Mouse (Mus musculus) urinary bladder, postnatal 10 days (tissue): ENCODE data around the gene Stat5b.
"Not testable (repeated sequence)": the region's sequence is repeated elsewhere in the genome, so short reads cannot be mapped to it uniquely, and the experiment has no call there.

Experiments used
- DNase-seq: peaks from one replicate; pipeline ENCODE4 v3.0.0; 2022; ENCODE audit warnings: low spot score

The Stat5b gene

DNA sequence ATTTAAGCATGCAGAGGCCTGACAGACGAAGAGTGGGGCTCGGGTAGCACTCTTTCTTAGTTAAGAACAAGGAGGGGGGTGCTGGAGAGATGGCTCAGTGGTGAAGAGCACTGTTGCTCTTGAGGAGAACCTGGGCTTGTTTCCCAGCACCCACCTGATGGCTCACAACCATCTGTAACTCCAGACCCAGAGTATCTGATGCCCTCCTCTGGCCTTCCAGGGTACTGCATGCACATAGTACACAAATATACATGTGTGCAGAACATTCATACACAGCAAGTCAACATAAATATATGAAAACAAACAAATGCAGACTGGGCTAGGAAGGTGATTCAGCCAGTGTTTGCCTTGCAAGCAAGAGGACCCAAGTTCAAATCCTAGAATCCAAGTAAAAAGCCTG is 39.4 kb downstream of the Stat5b start:
- no peak for DNase-seq

DNA sequence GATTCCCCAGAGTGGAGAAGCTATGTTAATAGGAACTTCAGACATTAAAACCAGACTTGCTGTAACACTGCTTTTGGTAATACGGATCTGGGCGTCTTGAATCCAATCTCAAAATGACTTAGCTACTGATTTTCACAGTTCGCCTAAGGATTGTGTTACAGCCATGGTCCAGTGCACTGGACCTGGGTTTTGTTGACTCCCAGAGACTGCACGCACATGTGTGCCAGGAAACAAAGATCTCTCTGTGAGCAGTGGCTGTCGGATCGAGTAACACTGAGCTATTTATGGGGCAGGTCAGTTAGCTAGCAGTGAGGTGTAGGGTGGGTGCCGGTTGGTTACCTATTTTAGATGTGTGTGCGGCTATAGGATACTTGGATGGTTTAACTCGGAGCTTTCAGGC is 40.0 kb downstream of the Stat5b start:
- DNase-seq = no peak

DNA sequence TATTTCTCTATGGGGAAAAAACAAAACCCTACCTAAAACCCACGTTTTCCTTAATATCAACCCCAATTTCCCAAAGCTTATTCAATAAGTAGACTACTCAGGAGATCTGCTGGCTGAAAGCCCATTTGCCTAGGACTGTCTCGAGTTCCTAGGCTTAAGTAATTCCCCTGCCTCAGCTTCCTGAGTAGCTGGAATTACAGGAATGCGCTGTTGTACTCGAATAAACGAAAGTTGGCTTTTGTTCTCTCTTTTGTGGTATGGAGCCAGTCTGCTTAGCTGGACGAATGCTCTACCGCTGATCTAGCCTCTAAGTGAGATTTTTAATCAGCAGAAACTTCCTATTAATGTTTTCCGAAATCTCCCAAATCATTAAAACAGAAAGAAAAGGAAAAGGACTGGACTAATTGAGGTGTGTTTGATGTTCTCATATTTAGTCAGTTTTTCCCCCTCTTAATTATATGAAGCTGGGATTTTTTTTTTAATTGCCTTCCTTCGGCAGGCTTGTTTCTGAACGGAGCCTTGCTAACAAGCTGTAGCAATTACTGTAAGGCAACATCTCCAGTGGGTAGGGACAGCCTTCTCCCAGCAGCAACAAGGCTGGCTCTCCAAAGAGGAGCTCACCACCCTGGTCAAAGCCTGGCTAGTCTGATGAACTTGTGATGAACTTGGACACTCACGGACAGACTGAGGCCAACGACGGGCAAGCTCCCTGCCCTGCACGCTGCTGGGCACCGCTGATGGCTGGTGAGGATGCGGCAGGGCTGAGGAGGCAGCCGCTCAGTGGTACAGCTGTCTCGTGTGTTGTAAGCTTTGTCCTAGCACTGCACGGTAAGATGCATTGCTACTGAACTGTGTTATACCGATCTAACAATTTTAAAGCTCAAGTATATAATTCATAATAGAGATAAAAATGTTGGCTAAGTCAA is 43.9 kb downstream of the Stat5b start:
- no peak for DNase-seq

DNA sequence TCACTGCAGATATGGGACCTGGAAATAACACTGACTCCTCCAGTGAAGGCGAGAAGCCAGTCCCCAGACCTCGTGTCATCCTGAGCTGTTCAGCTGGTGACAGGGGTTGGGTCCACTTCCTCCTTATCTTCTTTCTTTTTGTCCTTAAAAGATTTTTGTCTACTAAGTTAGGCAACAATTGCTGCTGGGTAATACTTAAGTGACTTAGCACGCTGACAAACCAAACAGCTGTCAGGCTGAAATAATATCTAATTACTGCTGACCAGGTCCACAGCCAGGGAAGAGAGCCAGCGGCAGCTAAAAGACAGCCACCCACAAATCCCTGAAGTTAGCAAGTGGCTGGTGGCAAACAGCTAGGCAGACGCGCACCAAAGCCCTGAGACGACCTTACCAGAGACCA is 45.0 kb downstream of the Stat5b start:
- DNase-seq = no peak

DNA sequence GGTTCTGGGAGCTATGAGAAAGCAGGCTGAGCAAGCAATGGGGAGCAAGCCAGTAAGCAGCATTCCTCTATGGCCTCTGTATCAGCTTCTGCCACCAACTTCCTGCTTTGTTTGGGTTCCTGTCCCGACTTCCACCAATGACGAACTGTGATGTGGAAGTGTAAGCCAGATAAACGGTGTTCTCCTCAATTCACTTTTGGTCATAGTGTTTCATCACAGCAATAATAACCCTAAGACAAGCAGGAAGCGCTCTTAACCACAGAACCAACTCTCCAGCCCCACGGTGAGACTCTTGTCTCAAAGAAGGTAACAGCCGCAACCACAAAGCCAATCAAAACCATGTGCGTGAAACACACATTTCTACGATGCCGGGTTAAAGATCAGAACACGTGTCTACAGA is 46.1 kb downstream of the Stat5b start:
- DNase-seq = no peak

DNA sequence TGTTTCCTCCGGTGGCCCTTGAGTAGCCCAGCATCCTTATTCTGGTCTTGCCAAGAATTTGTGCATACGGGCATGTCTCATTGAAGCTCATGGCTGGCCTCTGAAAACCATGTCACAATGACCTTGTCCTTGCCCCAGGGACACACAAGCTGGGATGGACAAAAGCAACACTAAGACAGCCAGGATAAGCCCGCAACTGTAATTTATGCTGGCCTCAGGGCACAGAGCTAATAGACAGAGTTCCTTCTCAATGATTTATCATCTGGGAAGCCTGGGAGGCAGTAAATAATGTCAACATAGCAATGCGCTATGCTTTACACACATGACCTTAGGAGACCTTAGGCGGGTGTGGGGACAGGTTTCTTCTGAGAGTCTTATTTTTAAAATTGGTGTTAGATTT is 51.1 kb downstream of the Stat5b start:
- DNase-seq = no peak

DNA sequence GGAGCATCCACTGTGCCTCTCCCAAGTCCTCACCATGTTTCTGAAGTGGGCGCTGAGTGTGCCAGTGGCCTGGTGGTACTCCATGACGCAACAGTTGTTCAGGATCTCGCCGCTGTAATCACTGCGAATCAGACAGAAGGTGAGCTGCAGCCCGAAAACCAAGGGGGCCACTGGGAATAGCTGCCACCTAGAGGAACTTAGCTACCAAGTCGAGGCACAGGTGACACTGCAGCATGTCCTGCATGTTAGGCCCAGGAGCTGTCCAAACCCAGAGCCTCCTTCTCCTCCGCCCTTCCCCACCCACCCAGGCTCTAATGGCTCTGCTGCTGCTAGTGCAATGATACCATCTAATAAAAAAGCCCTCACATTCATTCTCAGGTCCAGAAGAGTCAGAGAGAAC is 53.9 kb downstream of the Stat5b start:
- DNase-seq = no peak

DNA sequence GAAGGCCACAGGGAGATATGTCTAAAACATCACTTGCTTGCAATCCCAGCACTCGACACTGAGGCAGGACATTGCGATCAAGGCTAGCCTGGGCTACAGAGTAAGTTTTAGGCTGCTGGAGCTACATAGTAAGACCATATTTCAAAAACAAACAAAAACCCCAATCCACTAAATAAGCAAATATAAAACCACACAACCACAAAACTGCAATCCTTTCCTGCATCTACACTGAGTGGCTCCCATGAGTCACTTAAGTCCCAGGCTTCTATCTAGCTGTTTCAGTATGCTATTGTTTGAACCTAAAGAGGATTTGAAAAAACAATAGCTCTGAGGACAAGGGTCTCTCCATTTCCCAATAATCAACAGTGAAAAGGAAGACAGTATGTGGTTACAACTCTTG is 55.1 kb downstream of the Stat5b start:
- no peak for DNase-seq

DNA sequence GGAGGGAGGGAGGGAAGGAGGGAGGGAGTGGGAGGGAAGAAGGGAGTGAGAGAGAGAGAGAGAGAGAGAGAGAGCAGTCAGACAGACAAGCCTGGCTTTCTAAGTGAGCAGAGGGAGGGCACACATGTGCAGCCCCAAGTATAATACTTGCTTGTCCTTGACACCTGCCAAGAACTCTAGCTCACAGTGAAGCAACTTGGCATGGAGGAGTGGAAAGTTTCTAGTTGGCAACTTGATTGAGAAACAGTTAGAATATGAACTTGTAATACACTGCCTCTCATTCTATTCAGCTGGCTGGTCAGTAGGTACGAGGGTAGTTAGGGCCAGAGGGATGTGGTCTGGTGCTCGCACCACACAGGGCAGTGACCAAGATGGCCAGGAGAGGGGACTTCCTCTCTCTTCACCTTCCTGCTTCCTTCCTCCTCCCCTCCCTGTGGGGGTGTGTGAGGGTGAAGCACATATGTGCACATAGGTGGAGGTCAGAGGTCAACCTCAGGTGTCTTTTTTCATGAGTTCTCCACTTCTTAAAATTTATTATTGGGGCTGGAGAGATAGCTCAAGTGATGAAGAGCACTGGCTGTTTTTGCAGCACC is 59.0 kb downstream of the Stat5b start:
- no peak for DNase-seq

DNA sequence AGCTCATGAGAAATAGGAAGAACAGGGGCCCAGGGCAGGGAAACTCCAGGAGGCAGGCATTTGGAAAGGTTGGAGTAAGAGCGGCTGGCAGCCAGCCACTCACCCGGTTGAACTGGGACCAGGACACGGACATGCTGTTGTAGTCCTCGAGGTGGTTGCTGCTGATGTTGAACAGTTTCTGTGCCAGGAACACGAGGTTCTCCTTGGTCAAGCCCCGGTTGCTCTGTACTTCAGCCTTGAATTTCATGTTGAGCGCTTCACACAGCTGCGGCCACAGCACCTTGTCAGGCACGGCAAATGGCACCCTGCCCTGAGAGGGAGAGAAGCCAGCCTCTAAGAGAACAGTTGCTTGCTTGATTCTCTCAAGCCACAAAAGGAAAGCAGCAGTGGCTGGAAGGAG is 59.9 kb downstream of the Stat5b start:
- DNase-seq = not testable (repeated sequence)

DNA sequence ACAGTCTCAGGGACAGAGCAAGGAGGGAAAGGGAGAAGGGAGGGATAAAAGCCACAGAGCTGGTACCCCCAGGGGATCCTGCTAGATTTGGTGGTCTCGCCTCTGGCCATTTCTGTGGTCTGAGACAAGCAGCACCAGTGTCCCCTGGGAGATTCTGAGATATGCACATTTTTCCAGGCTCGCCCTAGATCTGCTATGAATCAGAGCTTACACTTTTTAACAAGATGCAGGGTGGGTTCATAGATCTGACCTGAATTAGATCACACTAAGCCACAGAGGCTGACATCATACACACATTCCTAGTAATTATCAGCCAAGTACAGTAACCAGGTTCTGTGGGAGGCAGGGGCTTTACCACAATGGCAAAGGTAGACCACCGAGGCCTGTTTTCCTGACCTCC is 60.8 kb downstream of the Stat5b start:
- DNase-seq = no peak

DNA sequence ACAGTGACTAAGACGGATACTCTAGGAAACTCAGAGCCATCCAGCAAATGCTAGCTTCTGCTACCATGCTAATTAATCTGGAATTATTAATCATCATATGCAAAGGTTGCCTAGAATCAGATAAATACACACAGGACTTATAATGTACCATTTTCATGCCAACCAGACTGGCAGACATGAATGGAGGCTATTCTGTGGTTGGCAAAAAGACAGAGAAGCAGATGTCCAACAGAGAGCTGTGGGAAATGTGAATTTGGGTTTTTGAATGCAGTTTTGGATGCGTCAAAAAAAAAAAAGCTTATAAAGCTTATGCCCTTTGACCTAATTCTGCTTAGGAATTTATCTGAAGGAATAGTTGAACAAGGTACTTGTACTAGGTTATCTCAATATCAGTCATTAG is 64.8 kb downstream of the Stat5b start:
- no peak for DNase-seq

DNA sequence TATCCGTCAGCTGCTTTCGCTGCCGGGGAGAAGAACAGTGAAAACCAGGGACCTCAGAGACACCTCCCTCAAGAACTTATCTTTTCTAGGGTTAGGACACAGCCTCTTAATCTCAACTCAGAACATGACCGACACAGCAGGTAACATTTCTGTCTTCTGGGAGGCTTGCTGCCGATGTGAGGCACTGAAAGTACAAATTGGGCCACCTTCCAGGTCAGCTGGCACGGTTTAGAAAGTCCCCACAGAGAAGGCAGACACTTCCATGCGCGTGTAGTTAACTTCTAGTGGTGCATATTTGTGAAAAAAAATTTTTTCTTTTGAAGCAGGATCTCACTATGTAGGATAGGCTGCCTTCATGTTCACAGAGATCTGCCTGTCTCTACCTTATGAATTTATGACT is 66.2 kb downstream of the Stat5b start:
- no peak for DNase-seq

DNA sequence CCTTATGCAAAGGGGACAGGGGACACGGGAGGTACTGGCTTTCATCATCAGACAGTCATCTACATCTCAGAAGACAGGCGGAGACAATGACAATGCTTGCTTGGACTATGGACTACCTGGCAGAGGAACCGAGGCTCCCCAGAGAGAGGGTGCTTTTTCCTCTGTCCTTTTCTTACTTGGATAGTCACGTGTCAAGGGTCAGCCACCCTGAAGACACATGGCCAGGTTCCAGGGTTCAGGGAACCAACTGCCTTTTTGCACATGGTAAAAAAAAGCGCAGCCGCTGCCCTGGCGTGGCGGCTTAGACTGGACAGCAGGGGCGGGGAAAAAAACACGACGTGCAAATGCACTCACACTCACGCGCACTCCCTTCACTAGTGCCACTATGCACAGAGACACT is 68.0 kb downstream of the Stat5b start:
- no peak for DNase-seq

DNA sequence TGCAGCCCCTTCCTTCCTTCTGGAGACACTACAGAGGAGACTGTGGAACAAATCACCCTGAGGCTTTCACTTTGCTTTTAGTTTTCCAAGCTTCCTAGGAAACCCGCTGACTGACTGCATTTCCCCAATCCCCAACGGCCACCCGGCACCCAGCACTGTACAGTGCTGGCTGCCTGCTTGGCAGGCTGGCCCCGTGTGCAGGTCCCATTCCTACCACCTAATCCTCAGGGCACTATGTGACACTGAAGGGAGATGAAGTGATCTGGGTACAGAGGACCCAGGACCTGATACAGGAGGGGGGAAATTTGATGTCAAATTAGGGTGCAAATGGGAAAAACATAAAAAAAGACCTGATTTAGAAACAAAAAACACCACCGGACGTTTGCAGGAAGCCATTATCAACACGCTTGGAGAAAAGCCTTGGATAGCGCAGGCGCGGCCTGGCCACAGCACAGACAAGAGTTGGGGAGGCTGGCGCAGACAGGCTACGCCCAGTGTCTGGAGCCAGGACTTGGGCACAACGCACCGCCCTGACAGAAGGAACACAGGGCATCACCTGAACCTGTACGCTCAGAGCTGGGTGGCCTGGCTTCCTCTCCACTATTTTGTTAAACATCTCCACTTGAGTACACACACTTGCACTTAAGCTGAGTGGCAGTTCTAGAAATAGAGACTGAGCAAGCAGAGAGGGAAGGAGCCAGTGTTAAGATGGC is 68.6 kb downstream of the Stat5b start:
- DNase-seq = no peak

DNA sequence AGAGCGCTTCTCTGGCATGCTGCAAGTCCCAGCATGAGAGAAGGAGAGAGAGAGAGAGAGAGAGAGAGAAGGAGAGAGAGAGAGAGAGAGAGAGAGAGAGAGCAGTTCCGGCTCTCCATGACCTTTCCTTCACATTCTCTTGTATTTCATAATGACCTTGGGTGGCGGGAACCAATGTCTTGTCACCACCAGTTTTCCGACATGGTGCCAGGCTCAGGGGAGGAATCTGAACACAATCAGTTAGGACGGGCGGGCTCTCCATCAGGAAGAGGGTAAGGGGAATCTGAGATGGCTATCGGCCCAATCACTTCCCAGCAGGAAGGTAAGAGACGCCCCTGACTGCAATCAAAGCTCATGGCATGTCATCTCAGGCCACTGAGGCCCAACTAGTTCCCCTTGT is 70.3 kb downstream of the Stat5b start:
- no peak for DNase-seq

DNA sequence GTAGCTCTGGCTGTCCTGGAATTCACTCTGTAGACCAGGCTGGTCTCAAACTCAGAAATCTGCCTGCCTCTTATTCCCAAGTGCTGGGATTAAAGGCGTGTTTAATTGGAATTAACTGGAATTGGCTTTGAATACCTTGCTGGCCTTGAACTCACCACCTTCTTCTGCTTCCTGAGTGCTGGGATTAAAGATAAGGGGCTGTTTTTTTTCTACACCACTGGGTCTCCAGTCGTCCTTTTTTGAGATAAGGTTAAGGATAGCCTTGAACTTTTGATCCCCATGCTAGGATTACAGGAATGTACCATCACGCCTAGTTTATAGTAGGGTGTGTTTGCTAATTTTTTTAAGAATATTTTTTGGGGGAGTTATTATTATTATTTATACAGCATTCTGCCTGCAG is 72.5 kb downstream of the Stat5b start:
- no peak for DNase-seq

DNA sequence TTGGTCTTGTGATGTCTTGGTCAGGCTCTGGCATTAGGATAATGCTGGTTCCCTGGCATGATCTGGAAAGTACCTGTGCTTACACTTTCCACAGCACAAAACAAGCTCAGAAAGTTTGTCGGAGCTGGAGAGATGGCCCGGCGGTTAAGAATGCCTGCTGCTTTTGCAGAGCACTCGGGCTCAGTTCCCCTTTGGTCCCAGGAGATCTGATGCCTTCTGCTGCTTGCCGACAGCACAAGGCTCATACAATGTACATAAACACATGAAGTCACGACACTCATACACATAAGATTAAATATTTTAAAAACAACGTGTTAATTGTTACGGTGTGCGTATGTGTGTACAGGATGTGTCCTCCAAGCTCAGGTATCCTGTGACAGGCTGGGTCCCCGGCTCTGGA is 74.6 kb downstream of the Stat5b start:
- no peak for DNase-seq

DNA sequence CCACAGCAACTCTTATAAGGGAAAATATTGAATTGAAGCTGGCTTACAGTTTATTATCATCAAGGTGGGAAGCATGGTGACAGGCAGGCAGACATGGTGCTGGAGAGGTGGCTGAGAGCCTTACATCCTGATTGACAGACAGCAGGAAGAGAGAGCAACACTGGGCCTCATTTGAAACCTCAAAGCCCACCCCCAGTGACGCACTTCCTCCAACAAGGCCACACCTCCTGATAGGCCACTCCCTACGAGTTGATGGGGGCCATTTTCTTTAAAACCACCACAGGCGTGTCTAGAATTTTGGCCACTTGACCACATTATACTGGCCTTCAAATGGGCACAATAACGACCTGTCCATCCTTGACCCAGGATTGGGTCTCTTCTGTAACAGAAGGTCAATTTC is 76.3 kb downstream of the Stat5b start:
- no peak for DNase-seq

DNA sequence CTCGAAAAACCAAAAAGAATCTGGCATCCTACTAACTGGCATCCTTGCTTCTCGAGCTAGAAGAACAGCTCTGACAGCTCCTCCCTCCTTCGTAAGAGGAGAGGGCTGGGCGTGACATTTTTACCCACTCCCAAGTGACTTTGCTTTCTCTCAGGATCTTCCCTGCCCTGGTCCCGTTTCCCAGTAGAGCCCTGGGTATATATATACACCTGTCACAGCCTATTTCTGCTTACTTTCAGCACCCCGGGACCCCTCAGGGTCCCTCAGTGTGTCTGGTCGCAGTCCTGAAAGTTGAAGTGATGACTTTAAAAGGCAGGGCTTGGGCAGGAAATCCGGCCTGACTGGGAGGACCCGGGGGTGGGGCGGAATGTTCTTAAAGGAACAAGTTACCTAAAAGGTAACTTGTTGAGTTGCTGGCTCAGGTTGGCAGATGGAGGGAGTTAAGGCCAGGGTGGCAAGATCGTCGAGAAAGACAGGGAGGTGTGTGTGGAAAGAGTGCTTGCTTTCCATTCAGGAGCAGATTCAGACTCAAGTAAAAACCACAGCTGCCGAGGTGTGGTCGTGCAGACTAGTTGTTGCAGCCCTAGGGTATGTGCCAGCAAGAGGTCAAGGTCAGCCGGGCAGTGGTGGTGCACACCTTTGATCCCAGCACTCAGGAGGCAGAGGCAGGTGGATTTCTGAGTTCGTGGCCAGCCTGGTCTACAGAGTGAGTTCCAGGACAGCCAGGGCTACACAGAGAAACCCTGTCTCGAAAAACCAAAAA is 79.7 kb downstream of the Stat5b start, which contains the start of gene Ghdc:
TSS of gene Ghdc (minus strand) at position 312 of the 763 bp plus-strand sequence.
- no peak for DNase-seq

DNA sequence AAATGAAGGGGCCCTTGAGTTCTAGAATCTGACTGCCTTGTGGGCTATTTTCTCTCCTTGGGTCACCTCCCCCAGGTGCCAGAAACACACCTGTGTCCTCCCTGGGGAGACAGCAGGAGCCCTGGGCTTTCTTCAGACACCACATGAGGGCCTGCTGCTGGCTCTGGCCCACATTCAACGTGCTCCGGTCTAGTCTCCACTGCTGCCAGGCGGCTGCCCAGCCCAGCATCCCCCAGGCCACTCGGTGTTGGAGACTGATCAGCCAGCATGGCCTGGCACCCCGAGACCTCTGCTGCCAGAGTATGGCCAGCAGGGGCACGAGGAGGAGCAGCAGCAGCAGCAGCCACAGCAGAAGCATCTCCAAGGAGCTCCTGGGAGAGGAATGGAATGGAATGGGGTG is 80.5 kb downstream of the Stat5b start:
- no peak for DNase-seq

DNA sequence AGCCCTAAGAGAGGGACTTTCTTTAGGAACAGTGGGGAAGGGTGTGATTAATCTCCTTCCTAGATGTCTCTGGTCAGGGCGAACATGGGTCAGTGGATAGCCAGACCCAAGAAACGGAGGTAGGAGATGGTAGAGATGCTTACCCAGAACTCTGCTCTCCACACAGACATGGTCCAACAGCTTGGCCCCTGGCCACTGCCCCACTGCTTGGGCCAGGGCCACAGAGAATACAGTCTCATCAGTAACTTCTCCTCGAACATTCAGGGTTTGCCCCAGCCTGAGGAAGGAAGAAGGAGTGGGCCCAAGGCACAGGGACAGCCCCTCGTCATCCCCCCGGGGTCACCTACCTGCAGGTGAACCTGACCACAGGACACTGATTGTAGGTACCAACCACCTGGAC is 82.7 kb downstream of the Stat5b start:
- DNase-seq = no peak
